Mouse (Mus musculus) heart, postnatal 4 days (tissue): ENCODE results near the gene Dgcr2. TPM values are rescaled to one million over a fixed set of nuclear protein-coding genes. Genes with fewer than 3 reads are reported as not detected.

Source experiments
- total RNA-seq, 2 experiments: library from RNA; stranded (reverse); gene quantifications; 2 replicates each; pipeline ENCODE4 v1.2.3; 2021

Dgcr2 gene
- total RNA-seq, 2 experiments from 2014 or later, result 53.5 to 54.8 TPM

Other genes starting within 250 kb of the Dgcr2 start
- gene Med15, start 165.7 kb downstream of the Dgcr2 start, total RNA-seq, result 10 to 100 TPM; 40.4 to 44.4 TPM
- 10 to 100 TPM; 24.6 to 25.1 TPM for gene Klhl22, start 138.9 kb downstream of the Dgcr2 start, total RNA-seq
- gene Scarf2, start 101.3 kb downstream of the Dgcr2 start, total RNA-seq, result 10 to 100 TPM; 16.6 to 17.7 TPM
- gene B830017H08Rik, start 65.4 kb downstream of the Dgcr2 start, total RNA-seq, result not detected
- gene Car15, start 60.2 kb downstream of the Dgcr2 start, total RNA-seq, result 1 to 10 TPM; 1.4 to 1.6 TPM
- gene Gm20518, start 6.9 kb downstream of the Dgcr2 start, total RNA-seq, result not detected
- gene Tssk1, start 4.3 kb downstream of the Dgcr2 start, total RNA-seq, result under 1 TPM; 0.07 to 0.09 TPM
- not detected for gene Tssk2, start 75 bp upstream of the Dgcr2 start, total RNA-seq
- gene Ess2, start 12.8 kb upstream of the Dgcr2 start, total RNA-seq, result 10 to 100 TPM; 18.3 to 18.8 TPM
- not detected for gene Gsc2, start 16.5 kb upstream of the Dgcr2 start, total RNA-seq
- gene Slc25a1, start 29.7 kb upstream of the Dgcr2 start, total RNA-seq, result 10 to 100 TPM; 14.3 to 16.3 TPM
- not detected for gene Vpreb2, start 81.9 kb upstream of the Dgcr2 start, total RNA-seq
- gene Dgcr6, start 154.3 kb upstream of the Dgcr2 start, total RNA-seq, result 10 to 100 TPM; 42.4 to 48.6 TPM
- gene Prodh, start 191.6 kb upstream of the Dgcr2 start, total RNA-seq, result 1 to 10 TPM; 5.3 to 6.0 TPM
- 1 to 10 TPM; 6.0 to 7.8 TPM for gene Rtn4r, start 229.1 kb upstream of the Dgcr2 start, total RNA-seq